Mouse (Mus musculus) embryonic facial prominence, embryonic 12.5 days (tissue): ENCODE measurements around the gene Scin. TPM values are rescaled to one million over a fixed set of nuclear protein-coding genes. Genes with fewer than 3 reads are reported as not detected.

ENCODE experiments used
- ATAC-seq: fragments of 200-750 bp; cut with Nextera tagmentation; 2 replicates; pipeline ENCODE4 v1.8.0; 2017; ENCODE audit not compliant: insufficient number of reproducible peaks, insufficient read depth, low FRiP score, low TSS enrichment
- H3K27ac ChIP-seq: fragments of 300-500 bp; sonication (generic); 2 replicates; pipeline ENCODE4 v1.5.1; 2016; ENCODE audit warnings: mild to moderate bottlenecking
- H3K27me3 ChIP-seq: fragments of 300-500 bp; sonication (generic); 2 replicates; pipeline ENCODE4 v1.6.1; 2016; ENCODE audit warnings: mild to moderate bottlenecking, moderate library complexity
- H3K36me3 ChIP-seq: fragments of 300-500 bp; sonication (generic); 2 replicates; pipeline ENCODE4 v1.6.1; 2016; ENCODE audit warnings: mild to moderate bottlenecking
- H3K4me1 ChIP-seq: fragments of 300-500 bp; sonication (generic); 2 replicates; pipeline ENCODE4 v1.6.1; 2016
- H3K4me2 ChIP-seq: fragments of 300-500 bp; sonication (generic); replicated peaks from 2 replicates; pipeline ENCODE4 v1.6.1; 2016; ENCODE audit warnings: mild to moderate bottlenecking, moderate library complexity
- H3K4me3 ChIP-seq: fragments of 300-500 bp; sonication (generic); 2 replicates; pipeline ENCODE4 v1.5.1; 2016; ENCODE audit warnings: mild to moderate bottlenecking
- H3K9ac ChIP-seq: fragments of 300-500 bp; sonication (generic); 2 replicates; pipeline ENCODE4 v1.6.1; 2016; ENCODE audit warnings: mild to moderate bottlenecking, moderate library complexity
- H3K9me3 ChIP-seq: fragments of 300-500 bp; sonication (generic); 2 replicates; pipeline ENCODE4 v1.6.1; 2016; ENCODE audit warnings: mild to moderate bottlenecking, moderate library complexity
- WGBS: fragments of 180-500 bp; shearing (Covaris S2); methylation state at CpG from one replicate; pipeline ENCODE4 v1.1.7; 2016; 5-methylcytosine and 5-hydroxymethylcytosine counted together
- polyA plus RNA-seq: library from polyadenylated mRNA; unstranded; fragments of >200 nt; fragmentation: Nextera tagmentation; extraction: Ambion mirVana; gene quantifications from 2 replicates; pipeline ENCODE4 v1.2.1, GENCODE M21; 2016

The Scin gene
- polyA plus RNA-seq, 1 experiment from 2014 or later = 2.0 TPM

GRCm38 (mm10) chr12:40106874-40107273 lies 27.2 kb downstream of the Scin start:
- H3K27ac ChIP-seq = no peak overlapping the region
- H3K27me3 ChIP-seq = no peaks in the 10 kb centered on the region
- H3K36me3 ChIP-seq = no peaks in the 10 kb centered on the region
- H3K4me2 ChIP-seq = no peak overlapping the region
- no peaks in the 10 kb centered on the region for H3K9me3 ChIP-seq
- H3K9ac ChIP-seq = no peak overlapping the region
- H3K4me3 ChIP-seq = no peak overlapping the region
- no peaks in the 10 kb centered on the region for H3K4me1 ChIP-seq
- no peak for ATAC-seq
- 69% methylated on average over 5 of the region's 5 CpGs for WGBS

- H3K27me3 ChIP-seq = no peaks in the 10 kb centered on the region
- no peaks in the 10 kb centered on the region for H3K36me3 ChIP-seq
- no peak overlapping the region for H3K9ac ChIP-seq
- H3K9me3 ChIP-seq = no peaks in the 10 kb centered on the region
- H3K4me3 ChIP-seq = no peak overlapping the region
- no peak for ATAC-seq
- H3K4me2 ChIP-seq = no peak overlapping the region
- no peak overlapping the region for H3K27ac ChIP-seq
- H3K4me1 ChIP-seq = no peaks in the 10 kb centered on the region
- 85% methylated on average over 2 of the region's 2 CpGs for WGBS
These were observed 29.3 kb downstream of the Scin start for GRCm38 (mm10) chr12:40104750-40105149.

DNA sequence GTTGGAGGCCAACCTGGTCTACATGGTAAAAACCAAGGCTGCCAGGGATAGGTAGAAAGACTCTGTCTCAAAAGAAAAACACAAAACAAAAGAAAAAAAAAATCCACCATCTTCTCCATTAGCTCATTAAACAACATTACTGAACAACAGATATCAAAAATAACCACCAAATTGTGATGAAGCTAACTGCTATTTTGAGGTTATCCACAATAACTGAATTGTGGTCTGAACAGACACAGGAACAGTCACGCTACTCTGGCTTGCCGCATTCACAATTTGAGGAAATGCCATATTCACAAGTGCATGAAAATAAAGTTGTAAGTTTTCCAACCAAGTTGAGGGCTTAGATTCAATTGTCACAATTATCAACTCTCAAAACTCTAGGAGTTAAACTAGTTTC lies 31.7 kb downstream of the Scin start:
- ATAC-seq = no peak
- WGBS = 91% methylated on average over 2 of the region's 2 CpGs

GRCm38 (mm10) chr12:40099407-40099806 lies 34.6 kb downstream of the Scin start:
- Histone ChIP-seq H3K4me1 (no peaks in the 10 kb centered on the region), H3K27ac (no peak overlapping the region), H3K9me3 (no peaks in the 10 kb centered on the region), H3K36me3 (no peaks in the 10 kb centered on the region), H3K27me3 (no peaks in the 10 kb centered on the region), H3K9ac (no peak overlapping the region), H3K4me2 (no peak overlapping the region), H3K4me3 (no peak overlapping the region)
- ATAC-seq = no peak
- 78% methylated on average over 2 of the region's 2 CpGs for WGBS

More for the DNA sequence above, 31.7 kb downstream of the Scin start:
- Histone ChIP-seq H3K4me2 (no peak overlapping the region), H3K9ac (no peak overlapping the region), H3K4me1 (no peaks in the 10 kb centered on the region), H3K27me3 (no peaks in the 10 kb centered on the region), H3K9me3 (no peaks in the 10 kb centered on the region), H3K27ac (no peak overlapping the region), H3K36me3 (no peaks in the 10 kb centered on the region), H3K4me3 (no peak overlapping the region)

- H3K9ac ChIP-seq = no peak overlapping the region
- no peak overlapping the region for H3K4me3 ChIP-seq
- H3K27me3 ChIP-seq = no peaks in the 10 kb centered on the region
- no peaks in the 10 kb centered on the region for H3K36me3 ChIP-seq
- H3K27ac ChIP-seq = no peak overlapping the region
- no peak for ATAC-seq
- H3K9me3 ChIP-seq = no peaks in the 10 kb centered on the region
- no peaks in the 10 kb centered on the region for H3K4me1 ChIP-seq
- 95% methylated on average over 4 of the region's 4 CpGs for WGBS
- H3K4me2 ChIP-seq = no peak overlapping the region
These were observed 36.6 kb downstream of the Scin start for GRCm38 (mm10) chr12:40097449-40097848.

DNA sequence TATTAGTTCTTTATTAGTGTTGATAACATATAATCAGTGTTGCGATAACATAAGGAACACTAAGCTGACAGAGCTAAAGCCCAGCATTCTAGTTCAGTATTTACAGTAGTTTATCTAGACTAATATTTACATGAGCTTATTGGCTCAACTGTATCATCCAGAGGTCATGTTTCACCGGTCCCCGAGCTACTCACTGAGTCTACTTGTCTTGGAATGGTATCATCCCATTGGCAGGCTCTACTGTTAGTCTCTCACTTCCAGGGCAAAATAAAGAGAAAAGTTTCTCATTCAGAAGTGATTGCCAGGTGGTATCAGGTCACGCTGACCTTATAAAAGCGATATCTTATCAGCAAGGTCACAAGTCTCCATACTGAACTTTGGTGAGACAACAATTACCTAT lies 37.0 kb downstream of the Scin start:
- ATAC-seq = no peak
- Histone ChIP-seq H3K27ac (no peak overlapping the region), H3K4me3 (no peak overlapping the region), H3K9me3 (no peaks in the 10 kb centered on the region), H3K9ac (no peak overlapping the region), H3K36me3 (no peaks in the 10 kb centered on the region), H3K4me2 (no peak overlapping the region), H3K4me1 (no peaks in the 10 kb centered on the region), H3K27me3 (no peaks in the 10 kb centered on the region)
- 91% methylated on average over 5 of the region's 5 CpGs for WGBS

- 91% methylated on average over 3 of the region's 3 CpGs for WGBS
- H3K9me3 ChIP-seq = no peaks in the 10 kb centered on the region
- H3K36me3 ChIP-seq = no peaks in the 10 kb centered on the region
- no peak for ATAC-seq
- H3K27me3 ChIP-seq = no peaks in the 10 kb centered on the region
- no peaks in the 10 kb centered on the region for H3K4me1 ChIP-seq
- H3K4me3 ChIP-seq = no peak overlapping the region
- no peak overlapping the region for H3K27ac ChIP-seq
- no peak overlapping the region for H3K9ac ChIP-seq
- H3K4me2 ChIP-seq = no peak overlapping the region
These were observed 37.6 kb downstream of the Scin start for GRCm38 (mm10) chr12:40096453-40096852.

DNA sequence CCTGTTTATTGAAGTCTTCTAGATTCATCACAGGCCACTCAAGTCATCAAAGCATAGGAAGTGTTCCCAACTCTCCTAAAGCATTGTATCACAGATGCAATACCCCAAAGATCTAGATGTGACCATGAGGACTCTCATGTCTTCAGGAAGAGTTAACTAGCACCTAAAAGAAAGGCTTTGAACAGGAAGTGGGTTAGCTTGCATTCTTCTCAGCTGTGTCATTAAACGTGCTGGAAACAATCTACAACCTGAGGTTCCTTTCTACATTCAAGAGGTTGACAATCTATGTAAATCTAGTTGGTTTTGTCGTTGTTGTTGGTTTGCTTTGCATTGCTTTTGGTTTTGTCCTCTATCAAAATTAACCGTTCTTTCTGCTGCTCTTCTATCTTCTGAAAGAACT lies 44.0 kb downstream of the Scin start:
- Histone ChIP-seq H3K27ac (no peak overlapping the region), H3K9ac (no peak overlapping the region), H3K4me2 (no peak overlapping the region), H3K4me3 (no peak overlapping the region), H3K9me3 (no peaks in the 10 kb centered on the region), H3K4me1 (no peaks in the 10 kb centered on the region), H3K27me3 (no peaks in the 10 kb centered on the region), H3K36me3 (no peaks in the 10 kb centered on the region)
- ATAC-seq = no peak
- 73% methylated on average over 3 of the region's 3 CpGs for WGBS

- WGBS = 65% methylated on average over 5 of the region's 5 CpGs
- Histone ChIP-seq H3K36me3 (no peaks in the 10 kb centered on the region), H3K27me3 (no peaks in the 10 kb centered on the region), H3K27ac (no peak overlapping the region), H3K9me3 (no peaks in the 10 kb centered on the region), H3K4me2 (no peak overlapping the region), H3K4me3 (no peak overlapping the region), H3K4me1 (no peaks in the 10 kb centered on the region), H3K9ac (no peak overlapping the region)
- no peak for ATAC-seq
These were observed 48.2 kb downstream of the Scin start for GRCm38 (mm10) chr12:40085731-40086322.

GRCm38 (mm10) chr12:40082453-40083238 lies 51.4 kb downstream of the Scin start:
- Histone ChIP-seq H3K4me3 (no peak overlapping the region), H3K9me3 (no peaks in the 10 kb centered on the region), H3K36me3 (no peaks in the 10 kb centered on the region), H3K4me2 (no peak overlapping the region), H3K27ac (no peak overlapping the region), H3K27me3 (no peaks in the 10 kb centered on the region), H3K4me1 (no peaks in the 10 kb centered on the region), H3K9ac (no peak overlapping the region)
- no peak for ATAC-seq
- WGBS = 50% methylated on average over 5 of the region's 6 CpGs

DNA sequence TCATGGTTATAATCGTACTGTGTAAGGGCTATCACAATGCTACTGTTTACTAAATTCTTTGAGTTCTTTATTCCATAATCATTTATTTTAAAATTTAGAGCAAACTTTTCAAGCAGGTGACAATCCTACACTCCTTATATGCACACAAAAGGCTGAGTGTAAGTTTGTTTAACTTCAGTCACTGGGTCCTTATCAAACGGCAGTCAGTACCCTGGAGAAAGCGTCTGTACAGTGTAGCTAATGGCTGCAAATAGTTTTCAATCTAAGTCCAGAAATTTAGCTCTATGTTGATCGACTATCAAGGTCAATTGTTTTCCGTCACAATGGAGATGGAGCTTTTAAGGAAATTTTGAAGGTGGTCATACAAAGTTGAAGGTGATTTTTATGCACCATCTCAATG lies 52.0 kb downstream of the Scin start:
- Histone ChIP-seq H3K36me3 (no peaks in the 10 kb centered on the region), H3K4me1 (no peaks in the 10 kb centered on the region), H3K9me3 (no peaks in the 10 kb centered on the region), H3K9ac (no peak overlapping the region), H3K27me3 (no peaks in the 10 kb centered on the region), H3K4me3 (no peak overlapping the region), H3K4me2 (no peak overlapping the region), H3K27ac (no peak overlapping the region)
- ATAC-seq = no peak
- 78% methylated on average over 5 of the region's 5 CpGs for WGBS

GRCm38 (mm10) chr12:40073660-40074059 lies 60.4 kb downstream of the Scin start:
- Histone ChIP-seq H3K4me1 (no peaks in the 10 kb centered on the region), H3K27me3 (no peaks in the 10 kb centered on the region), H3K36me3 (no peaks in the 10 kb centered on the region), H3K9me3 (no peaks in the 10 kb centered on the region), H3K4me2 (no peak overlapping the region), H3K9ac (no peak overlapping the region), H3K4me3 (no peak overlapping the region), H3K27ac (no peak overlapping the region)
- ATAC-seq = no peak
- WGBS = 58% methylated on average over 5 of the region's 5 CpGs
